Mouse (Mus musculus) embryonic stem cell, embryonic (primary cell): ENCODE data around the gene Arhgap29.

Experiments used
- CTCF ChIA-PET, 4 experiments: fragments of 300-600 bp in 2 of 4; fragments of 350-600 bp in 2 of 4; sonication (Branson Sonifier 250); formaldehyde crosslinking; loops; one replicate each; lab custom pipeline; 2022; ENCODE audit warnings: inconsistent platforms in 2 of 4; lab: Charles Lee
- POLR2A ChIA-PET, 4 experiments: fragments of 300-600 bp in 2 of 4; fragments of 350-600 bp in 2 of 4; sonication (Branson Sonifier 250); formaldehyde crosslinking; loops; one replicate each; lab custom pipeline; 2022; ENCODE audit warnings: antibody characterized with exemption in 4 of 4, inconsistent platforms in 1 of 4; lab: Charles Lee

Gene Arhgap29

GRCm38 (mm10) chr3:121936241-121936640 is 16.1 kb upstream of the Arhgap29 start:
- ChIA-PET CTCF (interaction anchor here in 1 of 4 experiments (0.8 kb wide), 1 partner anchor 233 kb away, joined by 3 read pairs; no protein-coding TSS in a partner anchor), POLR2A (interaction anchor here in 1 of 4 experiments (1.4 kb wide), 1 partner anchor 20 kb away, joined by 3 read pairs; no protein-coding TSS in a partner anchor)

GRCm38 (mm10) chr3:121937036-121937435 is 15.3 kb upstream of the Arhgap29 start:
- POLR2A ChIA-PET = interaction anchor here in 2 of 4 experiments (0.8 to 1.4 kb wide), 3 partner anchors 16 to 21 kb away, joined by 3 to 4 read pairs (median 4); no protein-coding TSS in a partner anchor
- CTCF ChIA-PET = interaction anchor here in 1 of 4 experiments (0.8 kb wide), 1 partner anchor 232 kb away, joined by 3 read pairs; no protein-coding TSS in a partner anchor

GRCm38 (mm10) chr3:121939658-121940057 is 12.7 kb upstream of the Arhgap29 start:
- POLR2A ChIA-PET = no interaction called here
- CTCF ChIA-PET = no interaction called here

GRCm38 (mm10) chr3:121940094-121940889 is 12.0 kb upstream of the Arhgap29 start:
- ChIA-PET POLR2A (interaction anchor here in 1 of 4 experiments (1.6 kb wide), 1 partner anchor 13 kb away, joined by 4 read pairs; no protein-coding TSS in a partner anchor), CTCF (no interaction called here)

- ChIA-PET POLR2A (interaction anchor here in 2 of 4 experiments (0.7 to 1.6 kb wide), 3 partner anchors 12 to 323 kb away, joined by 3 to 4 read pairs (median 3); no protein-coding TSS in a partner anchor), CTCF (no interaction called here)
These were observed 11.1 kb upstream of the Arhgap29 start for GRCm38 (mm10) chr3:121941204-121941745.

GRCm38 (mm10) chr3:121945957-121946356 is 6.4 kb upstream of the Arhgap29 start:
- ChIA-PET POLR2A (no interaction called here), CTCF (interaction anchor here in 1 of 4 experiments (0.5 kb wide), 1 partner anchor 111 kb away, joined by 3 read pairs; no protein-coding TSS in a partner anchor)

- POLR2A ChIA-PET = no interaction called here
- CTCF ChIA-PET = no interaction called here
These were observed 5.6 kb upstream of the Arhgap29 start for GRCm38 (mm10) chr3:121946765-121947164.

GRCm38 (mm10) chr3:121950139-121950538 is 2.2 kb upstream of the Arhgap29 start:
- ChIA-PET POLR2A (no interaction called here), CTCF (interaction anchor here in 1 of 4 experiments (0.6 kb wide), 1 partner anchor 169 kb away, joined by 4 read pairs; no protein-coding TSS in a partner anchor)

- CTCF ChIA-PET = no interaction called here
- POLR2A ChIA-PET = no interaction called here
These were observed 1.2 kb upstream of the Arhgap29 start for GRCm38 (mm10) chr3:121951116-121951515.

GRCm38 (mm10) chr3:121953049-121953432 is 700 bp downstream of the Arhgap29 start:
- POLR2A ChIA-PET = interaction anchor here in 3 of 4 experiments (0.5 to 1.5 kb wide), 7 partner anchors 12 to 321 kb away, joined by 3 to 4 read pairs (median 4); partner anchors contain the start of genes Abcd3 (in 1 of the 3) and Dnttip2 (in 1 of the 3)
- CTCF ChIA-PET = interaction anchor here in 3 of 4 experiments (0.6 to 1.3 kb wide), 4 partner anchors 42 to 568 kb away, joined by 3 to 5 read pairs (median 4); no protein-coding TSS in a partner anchor

- ChIA-PET CTCF (interaction anchor here in 1 of 4 experiments (0.7 to 1.3 kb wide), 2 partner anchors 42 to 153 kb away, joined by 3 to 4 read pairs; no protein-coding TSS in a partner anchor), POLR2A (interaction anchor here (0.6 to 1.5 kb wide), 6 partner anchors 13 to 139 kb away, joined by 3 to 4 read pairs (median 4); partner anchors contain the start of gene Abcd3 (in 1 of the 4))
These were observed 1.3 kb downstream of the Arhgap29 start for GRCm38 (mm10) chr3:121953433-121954161.

GRCm38 (mm10) chr3:121954421-121954820 is 2.1 kb downstream of the Arhgap29 start:
- POLR2A ChIA-PET = interaction anchor here in 1 of 4 experiments (0.6 kb wide), 1 partner anchor 38 kb away, joined by 4 read pairs; no protein-coding TSS in a partner anchor
- CTCF ChIA-PET = interaction anchor here in 2 of 4 experiments (0.6 to 1.4 kb wide), 2 partner anchors 168 to 690 kb away, joined by 3 to 4 read pairs; no protein-coding TSS in a partner anchor

- ChIA-PET POLR2A (interaction anchor here in 1 of 4 experiments (0.6 kb wide), 1 partner anchor 78 kb away, joined by 5 read pairs; no protein-coding TSS in a partner anchor), CTCF (interaction anchor here in 1 of 4 experiments (1.4 kb wide), 1 partner anchor 167 kb away, joined by 4 read pairs; no protein-coding TSS in a partner anchor)
These were observed 3.2 kb downstream of the Arhgap29 start for GRCm38 (mm10) chr3:121955527-121955926.

- CTCF ChIA-PET = interaction anchor here (0.6 to 1.8 kb wide), 18 partner anchors 10 to 337 kb away, joined by 3 to 12 read pairs (median 4); partner anchors contain the start of gene Bcar3 (in 2 of the 4)
- POLR2A ChIA-PET = interaction anchor here in 2 of 4 experiments (0.6 to 0.7 kb wide), 3 partner anchors 11 to 317 kb away, joined by 3 to 7 read pairs (median 4); no protein-coding TSS in a partner anchor
These were observed 4.4 kb downstream of the Arhgap29 start for GRCm38 (mm10) chr3:121956789-121957188.

GRCm38 (mm10) chr3:121957606-121958344 is 5.4 kb downstream of the Arhgap29 start:
- ChIA-PET CTCF (interaction anchor here in 2 of 4 experiments (1.0 to 1.8 kb wide), 8 partner anchors 9 to 212 kb away, joined by 3 to 12 read pairs (median 4); no protein-coding TSS in a partner anchor), POLR2A (interaction anchor here in 1 of 4 experiments (1.2 kb wide), 1 partner anchor 10 kb away, joined by 3 read pairs; no protein-coding TSS in a partner anchor)

GRCm38 (mm10) chr3:121964173-121964572 is 11.8 kb downstream of the Arhgap29 start:
- CTCF ChIA-PET = interaction anchor here in 3 of 4 experiments (0.6 to 0.9 kb wide), 3 partner anchors 306 to 940 kb away, joined by 6 to 10 read pairs (median 7); no protein-coding TSS in a partner anchor
- POLR2A ChIA-PET = interaction anchor here in 1 of 4 experiments (0.7 kb wide), 1 partner anchor 31 kb away, joined by 3 read pairs; no protein-coding TSS in a partner anchor
